Mouse (Mus musculus) layer of hippocampus, adult 11-12 months (tissue): Measurements from ENCODE around the gene Ormdl2.
"Not testable (repeated sequence)": the region's sequence is repeated elsewhere in the genome, so short reads cannot be mapped to it uniquely, and the experiment has no call there.

Experiments
- DNase-seq: peaks from one replicate; pipeline ENCODE4 v3.0.0; 2022; ENCODE audit warnings: low spot score

The Ormdl2 gene

DNA sequence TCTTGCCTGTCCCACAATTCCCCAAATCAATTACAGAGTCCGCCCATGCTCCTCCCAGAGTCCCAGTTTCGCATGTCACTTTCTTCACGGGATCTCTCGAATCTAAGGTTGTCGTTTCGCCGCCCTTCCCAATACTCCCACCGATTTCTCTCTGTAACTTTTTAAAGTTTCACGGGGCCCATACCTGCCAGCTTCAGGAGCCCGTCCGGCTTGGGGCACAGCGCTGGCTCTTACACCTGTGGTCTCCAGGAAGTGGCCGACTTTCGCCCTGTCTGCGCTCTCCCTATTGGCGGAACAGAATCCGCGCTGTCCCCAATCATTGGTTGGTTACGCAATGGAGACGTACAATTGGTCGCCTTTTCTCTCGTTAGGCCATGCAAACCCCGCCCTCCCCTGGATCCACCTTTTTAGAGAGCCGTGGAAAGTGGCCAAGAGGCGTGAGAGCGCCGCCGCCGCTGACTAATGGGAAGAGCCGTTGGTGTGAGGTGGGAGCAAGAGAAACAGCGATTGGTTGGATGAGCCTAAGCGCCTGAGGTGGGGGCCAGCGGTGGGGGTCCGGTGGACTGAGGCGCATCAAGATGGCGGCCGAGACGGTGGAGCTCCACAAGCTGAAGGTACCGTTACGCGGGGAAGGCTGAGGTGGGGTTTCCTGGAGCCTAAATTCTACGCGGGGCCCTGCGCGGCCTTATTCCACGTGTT, at the start of gene Ormdl2:
Gene Ormdl2, minus strand, starts transcription at position 288 of the 699 bp plus-strand sequence.
- DNase-seq = peak; percentile 100

DNA sequence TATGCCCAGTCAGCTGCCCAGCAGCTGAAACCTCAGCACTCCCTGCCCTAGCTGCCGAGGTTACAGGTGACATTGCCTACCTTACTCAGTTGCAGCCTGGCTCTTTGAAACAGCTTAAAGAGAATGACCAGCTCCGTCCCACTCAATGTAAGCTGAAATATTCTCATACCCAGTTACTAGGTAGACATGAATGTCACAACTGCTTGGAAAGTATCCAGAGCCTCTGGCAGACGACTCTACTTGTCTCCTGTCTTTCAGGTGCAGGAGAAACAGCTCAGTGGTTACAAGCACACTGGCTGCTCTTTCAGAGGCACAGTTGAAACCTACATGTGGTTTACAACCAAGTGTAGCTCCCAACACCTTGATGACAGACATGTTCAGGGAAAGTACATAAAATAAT, 48.9 kb upstream of the Ormdl2 start:
- no peak for DNase-seq

DNA sequence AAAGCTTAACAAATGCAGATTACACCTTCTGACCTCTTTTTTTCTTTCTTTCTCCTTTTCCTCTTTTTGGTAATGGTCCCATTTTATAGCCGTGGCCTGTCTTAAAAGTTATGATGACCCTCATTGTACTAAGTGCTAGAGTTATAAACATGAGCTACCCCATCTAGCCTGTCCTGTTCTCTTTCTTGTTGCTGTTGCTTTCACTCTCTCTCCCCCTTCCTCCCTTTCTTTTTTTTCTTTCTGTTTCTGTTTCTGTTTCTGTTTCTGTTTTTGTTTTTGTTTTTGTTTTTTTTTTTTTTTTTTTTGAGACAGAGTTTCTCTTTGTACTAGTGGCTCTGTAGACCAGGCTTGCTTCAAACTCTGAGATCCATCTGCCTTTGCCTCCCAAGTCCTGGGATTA, 45.1 kb upstream of the Ormdl2 start:
- DNase-seq = no peak

GRCm38 (mm10) chr10:128866042-128866441, 44.6 kb upstream of the Ormdl2 start:
- DNase-seq = no peak

- no peak for DNase-seq
Measured at GRCm38 (mm10) chr10:128861176-128861575, 39.7 kb upstream of the Ormdl2 start.

- no peak for DNase-seq
Measured at GRCm38 (mm10) chr10:128850339-128850738, 28.9 kb upstream of the Ormdl2 start.

DNA sequence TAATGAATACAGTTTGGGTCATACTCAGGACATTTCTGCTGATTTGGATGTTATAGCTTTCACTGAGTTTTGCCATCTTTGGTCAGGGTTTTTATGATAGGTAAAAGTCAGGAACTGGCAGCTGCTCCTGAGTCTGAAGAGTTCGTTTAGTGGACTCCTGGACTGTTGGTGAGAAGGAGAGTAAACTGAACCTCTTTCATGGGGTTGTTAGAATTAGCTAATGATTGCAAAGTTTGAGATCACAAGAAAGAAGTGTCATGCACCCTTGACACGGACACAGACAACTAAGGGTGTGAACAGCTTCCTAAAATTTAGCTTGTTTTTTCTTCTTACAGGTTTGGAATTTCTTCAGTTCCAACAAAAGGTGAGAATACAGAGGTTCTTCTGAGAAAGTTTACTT, 27.0 kb upstream of the Ormdl2 start:
- DNase-seq = no peak

- no peak for DNase-seq
Measured at GRCm38 (mm10) chr10:128846664-128847063, 25.2 kb upstream of the Ormdl2 start.

GRCm38 (mm10) chr10:128845516-128845915, 24.1 kb upstream of the Ormdl2 start:
- no peak for DNase-seq

- no peak for DNase-seq
Measured at GRCm38 (mm10) chr10:128843260-128843659, 21.8 kb upstream of the Ormdl2 start.

DNA sequence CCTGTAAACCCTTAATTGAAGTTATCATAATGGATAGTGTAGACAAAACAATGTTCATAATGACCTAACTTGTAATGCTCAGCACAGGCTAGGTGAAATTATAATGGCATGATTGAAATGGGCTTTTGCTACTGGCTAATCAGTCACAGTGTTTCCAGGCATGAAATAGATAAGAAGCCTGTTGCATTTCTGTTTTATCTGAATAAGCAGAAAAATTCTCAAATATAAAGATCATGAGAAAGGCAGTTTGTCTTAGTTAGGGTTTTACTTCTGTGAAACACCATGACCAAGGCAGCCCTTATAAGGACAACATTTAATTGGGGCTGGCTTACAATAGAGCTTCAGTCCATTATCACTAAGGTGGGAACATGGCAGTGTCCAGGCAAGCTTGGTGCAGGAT, 19.2 kb upstream of the Ormdl2 start:
- no peak for DNase-seq

DNA sequence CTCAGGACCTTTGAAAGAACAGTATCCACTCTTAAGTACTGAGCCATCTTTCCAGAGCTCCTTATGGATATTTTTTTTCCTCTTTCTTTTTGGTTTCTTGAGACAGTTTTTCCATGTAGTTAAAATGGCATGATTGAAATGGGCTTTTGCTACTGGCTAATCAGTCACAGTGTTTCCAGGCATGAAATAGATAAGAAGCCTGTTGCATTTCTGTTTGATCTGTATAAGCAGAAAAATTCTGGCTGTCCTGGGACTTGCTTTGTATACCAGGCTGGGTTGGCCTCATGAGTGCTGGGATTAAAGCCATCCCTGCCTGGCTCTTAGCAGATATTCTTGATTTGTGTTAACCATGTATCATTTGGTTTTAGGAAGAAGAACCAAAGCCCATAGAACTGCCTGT, 18.0 kb upstream of the Ormdl2 start:
- no peak for DNase-seq

DNA sequence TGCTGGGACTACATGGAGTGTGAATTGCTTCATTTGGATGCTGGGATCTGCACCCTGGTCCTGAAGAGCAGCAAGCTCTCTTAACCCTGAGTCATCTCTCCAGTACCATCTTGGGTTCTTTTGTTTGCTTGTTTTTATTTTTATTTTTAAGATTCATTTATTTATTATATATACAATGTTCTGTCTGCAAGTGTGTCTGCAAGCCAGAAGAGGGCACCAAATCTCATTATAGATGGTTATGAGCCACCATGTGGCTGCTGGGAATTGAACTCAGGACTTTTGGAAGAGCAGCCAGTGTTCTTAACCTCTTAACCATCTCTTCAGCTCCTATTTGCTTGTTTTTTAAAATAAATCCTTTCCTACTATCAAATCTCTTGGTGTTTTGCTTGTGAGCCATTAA, 16.0 kb upstream of the Ormdl2 start:
- no peak for DNase-seq

GRCm38 (mm10) chr10:128823821-128824220, 2.4 kb upstream of the Ormdl2 start:
- no peak for DNase-seq

DNA sequence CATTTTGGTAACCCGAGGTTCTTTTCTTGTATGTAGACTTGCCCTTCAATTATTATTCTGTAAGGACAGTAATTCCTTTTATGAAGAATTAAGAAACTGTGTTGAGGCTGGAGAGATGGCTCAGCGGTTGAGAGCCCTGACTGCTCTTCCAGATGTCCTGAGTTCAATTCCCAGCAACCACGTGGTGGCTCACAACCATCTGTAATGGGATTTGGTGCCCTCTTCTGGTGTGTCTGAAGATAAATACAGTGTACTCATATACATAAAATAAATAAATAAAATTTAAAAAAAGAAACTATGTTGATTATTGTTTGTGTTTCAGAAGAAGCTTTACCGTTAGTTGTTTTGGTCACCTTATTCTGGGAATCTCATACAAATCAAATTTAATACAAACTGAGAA, 1.6 kb upstream of the Ormdl2 start:
- not testable (repeated sequence) for DNase-seq

- DNase-seq = no peak
Measured at GRCm38 (mm10) chr10:128822135-128822534, 690 bp upstream of the Ormdl2 start.

GRCm38 (mm10) chr10:128820217-128820616, 1.2 kb downstream of the Ormdl2 start:
- DNase-seq = peak; percentile 48

DNA sequence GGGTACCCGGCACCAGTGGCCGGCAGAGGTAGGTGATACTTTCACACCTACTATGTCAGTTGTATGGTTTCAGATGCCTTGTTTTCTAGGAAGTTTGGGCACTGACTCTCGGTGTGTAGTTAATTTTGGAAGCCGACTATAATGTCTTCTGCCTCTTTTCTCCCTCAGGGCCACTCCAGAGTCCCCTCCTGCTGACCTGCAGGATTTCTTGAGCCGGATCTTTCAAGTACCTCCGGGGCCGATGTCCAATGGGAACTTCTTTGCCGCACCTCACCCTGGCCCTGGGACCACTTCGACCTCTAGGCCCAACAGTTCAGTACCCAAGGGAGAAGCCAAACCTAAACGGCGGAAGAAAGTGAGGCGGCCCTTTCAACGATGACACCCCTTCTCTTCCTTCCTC, 4.4 kb downstream of the Ormdl2 start, which contains the start of gene Sarnp:
Gene Sarnp, plus strand, starts transcription at position 301 of the 400 bp plus-strand sequence.
- no peak for DNase-seq

GRCm38 (mm10) chr10:128807018-128807417, 14.4 kb downstream of the Ormdl2 start:
- DNase-seq = no peak

DNA sequence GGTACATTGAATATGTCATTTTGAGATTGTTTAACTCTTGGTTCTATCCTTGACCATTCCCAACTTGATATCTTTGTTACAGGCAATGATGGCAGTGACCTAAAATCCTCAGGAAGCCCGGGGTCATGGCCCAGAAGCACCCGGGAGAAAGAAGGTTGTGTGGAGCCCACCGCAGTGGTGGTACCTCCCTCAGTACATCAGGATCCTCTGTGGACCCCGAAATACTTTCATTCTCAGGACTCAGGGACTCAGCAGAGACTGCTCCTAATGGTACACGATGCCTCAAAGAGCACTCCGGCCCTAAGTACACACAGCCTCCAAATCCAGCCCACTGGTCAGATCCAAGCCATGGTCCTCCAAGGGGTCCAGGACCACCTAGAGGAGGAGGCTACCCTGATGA, 15.4 kb downstream of the Ormdl2 start:
- no peak for DNase-seq

GRCm38 (mm10) chr10:128805092-128806000, 16.1 kb downstream of the Ormdl2 start:
- peak; percentile 94 for DNase-seq

DNA sequence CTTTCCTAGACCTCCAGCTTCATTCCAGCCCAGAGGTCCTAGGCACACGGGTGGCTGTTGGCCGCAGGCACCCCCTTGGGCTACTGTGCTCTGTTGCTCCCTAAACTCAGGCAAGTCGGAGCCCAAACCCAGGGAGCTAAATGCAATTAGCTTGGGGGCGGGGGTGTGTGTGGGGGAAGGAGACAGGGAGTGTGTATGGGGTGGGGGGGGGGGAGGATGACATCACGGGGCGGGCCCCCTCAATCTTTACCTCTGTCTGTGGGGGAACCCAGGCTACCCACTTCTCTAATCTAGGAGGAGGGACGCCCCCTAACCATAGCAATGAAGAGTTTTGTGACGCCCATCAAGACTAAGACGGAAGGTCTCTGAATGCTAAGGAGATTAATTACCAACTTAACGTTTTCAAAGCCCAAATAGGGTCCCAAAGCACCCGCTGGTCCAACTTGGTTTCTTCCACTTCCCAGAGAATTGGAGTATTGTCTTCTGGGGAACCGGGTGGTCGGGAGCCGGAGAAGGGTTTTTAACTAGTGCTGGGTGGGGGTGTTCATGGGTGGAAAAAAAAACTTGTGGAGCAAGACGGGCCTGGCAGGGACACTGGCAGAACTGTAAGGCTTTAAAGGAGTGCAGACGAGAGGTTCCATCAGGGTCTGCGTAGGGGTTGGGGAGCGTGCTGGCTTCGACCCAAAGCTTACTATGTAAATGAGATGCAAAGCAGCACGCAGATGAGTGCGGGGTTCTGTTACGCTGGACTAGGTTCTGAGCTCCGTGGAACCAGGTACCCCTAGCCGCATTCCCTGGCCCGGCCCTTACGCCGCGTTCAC, 17.0 kb downstream of the Ormdl2 start, which contains the start of gene Tmem198b:
Gene Tmem198b, minus strand, starts transcription at position 100 of the 821 bp plus-strand sequence.
- DNase-seq = peak; percentile 75
